Mouse (Mus musculus) limb, embryonic 13.5 days (tissue): Measurements from ENCODE around the gene Fam185a. TPM values are rescaled to one million over a fixed set of nuclear protein-coding genes. Genes with fewer than 3 reads are reported as not detected.
A peak's percentile ranks its signal among the peaks of the same experiment; 100 is the strongest.

Experiments used
- ATAC-seq: fragments of 200-750 bp; cut with Nextera tagmentation; 2 replicates; pipeline ENCODE4 v1.8.0; 2017; ENCODE audit warnings: low read depth, moderate number of reproducible peaks, moderate TSS enrichment; ENCODE audit not compliant: low FRiP score
- H3K27ac ChIP-seq: fragments of 300-500 bp; sonication (generic); 2 replicates; pipeline ENCODE4 v1.5.1; 2015; ENCODE audit warnings: inconsistent platforms, mild to moderate bottlenecking, moderate library complexity
- H3K27me3 ChIP-seq: fragments of 300-500 bp; sonication (generic); 2 replicates; pipeline ENCODE4 v1.6.1; 2015; ENCODE audit warnings: mild to moderate bottlenecking, inconsistent platforms
- H3K36me3 ChIP-seq: fragments of 300-500 bp; sonication (generic); 2 replicates; pipeline ENCODE4 v1.6.1; 2015; ENCODE audit warnings: inconsistent platforms, mild to moderate bottlenecking, moderate library complexity
- H3K4me1 ChIP-seq: fragments of 300-500 bp; sonication (generic); 2 replicates; pipeline ENCODE4 v1.6.1; 2015; ENCODE audit warnings: inconsistent platforms
- H3K4me2 ChIP-seq: fragments of 300-500 bp; sonication (generic); replicated peaks from 2 replicates; pipeline ENCODE4 v1.6.1; 2015; ENCODE audit warnings: inconsistent platforms, mild to moderate bottlenecking, moderate library complexity
- H3K4me3 ChIP-seq: fragments of 300-500 bp; sonication (generic); 2 replicates; pipeline ENCODE4 v1.5.1; 2015; ENCODE audit warnings: moderate library complexity, mild to moderate bottlenecking, inconsistent platforms
- H3K9ac ChIP-seq: fragments of 300-500 bp; sonication (generic); 2 replicates; pipeline ENCODE4 v1.6.1; 2015; ENCODE audit warnings: mild to moderate bottlenecking, inconsistent platforms
- H3K9me3 ChIP-seq: fragments of 300-500 bp; sonication (generic); 2 replicates; pipeline ENCODE4 v1.6.1; 2016; ENCODE audit warnings: inconsistent platforms
- WGBS: fragments of 180-500 bp; shearing (Covaris S2); methylation state at CpG from one replicate; pipeline ENCODE4 v1.1.7; 2015; 5-methylcytosine and 5-hydroxymethylcytosine counted together
- polyA plus RNA-seq: library from polyadenylated mRNA; unstranded; fragments of >200 nt; fragmentation: Nextera tagmentation; extraction: Ambion mirVana; gene quantifications from 2 replicates; pipeline ENCODE4 v1.2.1, GENCODE M21; 2015

The Fam185a gene
- polyA plus RNA-seq, 1 experiment from 2014 or later = 5.1 TPM

GRCm38 (mm10) chr5:21436471-21436975, 11.8 kb downstream of the Fam185a start:
- H3K27me3 ChIP-seq = 0 out of 2 replicates have a peak, but pooled peaks cover 3% of the 10 kb centered on the region
- no peak overlapping the region for H3K4me2 ChIP-seq
- no peak overlapping the region for H3K9ac ChIP-seq
- H3K36me3 ChIP-seq = no peaks in the 10 kb centered on the region
- 61% methylated on average over 8 of the region's 8 CpGs for WGBS
- H3K4me3 ChIP-seq = no peak overlapping the region
- no peaks in the 10 kb centered on the region for H3K9me3 ChIP-seq
- no peak for ATAC-seq
- peaks cover 21% of the 10 kb centered on the region for H3K4me1 ChIP-seq
- no peak overlapping the region for H3K27ac ChIP-seq

GRCm38 (mm10) chr5:21438428-21438827, 13.7 kb downstream of the Fam185a start:
- no peak overlapping the region for H3K9ac ChIP-seq
- no peaks in the 10 kb centered on the region for H3K9me3 ChIP-seq
- ATAC-seq = no peak
- H3K27ac ChIP-seq = no peak overlapping the region
- H3K4me2 ChIP-seq = no peak overlapping the region
- 93% methylated on average over 9 of the region's 9 CpGs for WGBS
- 0 out of 2 replicates have a peak, but pooled peaks cover 3% of the 10 kb centered on the region for H3K27me3 ChIP-seq
- H3K4me3 ChIP-seq = no peak overlapping the region
- H3K4me1 ChIP-seq = peaks cover 21% of the 10 kb centered on the region
- H3K36me3 ChIP-seq = 0 out of 2 replicates have a peak, but pooled peaks cover 6% of the 10 kb centered on the region

GRCm38 (mm10) chr5:21439446-21440110, 14.8 kb downstream of the Fam185a start:
- 0 out of 2 replicates have a peak, but pooled peaks cover 6% of the 10 kb centered on the region for H3K36me3 ChIP-seq
- no peak overlapping the region for H3K27ac ChIP-seq
- WGBS = 82% methylated on average over 7 of the region's 7 CpGs
- H3K27me3 ChIP-seq = 0 out of 2 replicates have a peak, but pooled peaks cover 3% of the 10 kb centered on the region
- no peak overlapping the region for H3K9ac ChIP-seq
- peaks cover 19% of the 10 kb centered on the region for H3K4me1 ChIP-seq
- H3K4me3 ChIP-seq = no peak overlapping the region
- no peak overlapping the region for H3K4me2 ChIP-seq
- H3K9me3 ChIP-seq = no peaks in the 10 kb centered on the region
- ATAC-seq = no peak

GRCm38 (mm10) chr5:21440833-21441530, 16.2 kb downstream of the Fam185a start:
- Histone ChIP-seq H3K9me3 (no peaks in the 10 kb centered on the region), H3K4me3 (no peak overlapping the region), H3K4me2 (no peak overlapping the region), H3K27me3 (no peaks in the 10 kb centered on the region), H3K36me3 (0 out of 2 replicates have a peak, but pooled peaks cover 6% of the 10 kb centered on the region), H3K4me1 (peaks cover 10% of the 10 kb centered on the region), H3K27ac (0 out of 2 replicates have a peak overlapping the region, but pooled peaks have one; percentile 33), H3K9ac (no peak overlapping the region)
- WGBS = 49% methylated on average over 8 of the region's 8 CpGs
- peak; percentile 73 for ATAC-seq

GRCm38 (mm10) chr5:21467387-21467786, 42.6 kb downstream of the Fam185a start:
- Histone ChIP-seq H3K4me2 (no peak overlapping the region), H3K9ac (no peak overlapping the region), H3K4me1 (peaks cover 6% of the 10 kb centered on the region), H3K4me3 (no peak overlapping the region), H3K27me3 (no peaks in the 10 kb centered on the region), H3K9me3 (no peaks in the 10 kb centered on the region), H3K36me3 (no peaks in the 10 kb centered on the region; the same call in 1 of the 2 replicates), H3K27ac (peak overlapping the region; percentile 40; the same call in 1 of the 2 replicates)
- ATAC-seq = no peak
- 67% methylated on average over 7 of the region's 7 CpGs for WGBS

- no peak overlapping the region for H3K4me3 ChIP-seq
- 62% methylated on average over 12 of the region's 12 CpGs for WGBS
- H3K36me3 ChIP-seq = no peaks in the 10 kb centered on the region; the same call in 1 of the 2 replicates
- H3K4me2 ChIP-seq = no peak overlapping the region
- H3K4me1 ChIP-seq = peaks cover 6% of the 10 kb centered on the region
- no peaks in the 10 kb centered on the region for H3K9me3 ChIP-seq
- no peak overlapping the region; the same call in 1 of the 2 replicates for H3K27ac ChIP-seq
- H3K9ac ChIP-seq = no peak overlapping the region
- H3K27me3 ChIP-seq = no peaks in the 10 kb centered on the region
- no peak; the same call in 1 of the 2 replicates for ATAC-seq
Measured at GRCm38 (mm10) chr5:21468100-21468499, 43.3 kb downstream of the Fam185a start.

GRCm38 (mm10) chr5:21478428-21478827, 53.7 kb downstream of the Fam185a start:
- Histone ChIP-seq H3K9me3 (no peaks in the 10 kb centered on the region), H3K4me2 (no peak overlapping the region), H3K4me3 (no peak overlapping the region), H3K4me1 (peaks cover 27% of the 10 kb centered on the region), H3K27me3 (no peaks in the 10 kb centered on the region), H3K27ac (no peak overlapping the region), H3K36me3 (peaks cover 2% of the 10 kb centered on the region; the same call in 1 of the 2 replicates), H3K9ac (no peak overlapping the region)
- WGBS = 89% methylated on average over 5 of the region's 5 CpGs
- no peak for ATAC-seq

- Histone ChIP-seq H3K9me3 (no peaks in the 10 kb centered on the region), H3K36me3 (peaks cover 2% of the 10 kb centered on the region; the same call in 1 of the 2 replicates), H3K27ac (no peak overlapping the region), H3K9ac (no peak overlapping the region), H3K4me3 (no peak overlapping the region), H3K4me1 (peaks cover 32% of the 10 kb centered on the region), H3K27me3 (no peaks in the 10 kb centered on the region), H3K4me2 (no peak overlapping the region)
- no peak for ATAC-seq
- WGBS = 80% methylated on average over 5 of the region's 5 CpGs
Measured at GRCm38 (mm10) chr5:21479746-21480145, 55.0 kb downstream of the Fam185a start.

GRCm38 (mm10) chr5:21481521-21481920, 56.8 kb downstream of the Fam185a start:
- Histone ChIP-seq H3K9me3 (no peaks in the 10 kb centered on the region), H3K4me3 (no peak overlapping the region), H3K4me2 (no peak overlapping the region), H3K27ac (no peak overlapping the region), H3K36me3 (no peaks in the 10 kb centered on the region), H3K9ac (no peak overlapping the region), H3K4me1 (peaks cover 44% of the 10 kb centered on the region), H3K27me3 (no peaks in the 10 kb centered on the region)
- 76% methylated on average over 6 of the region's 6 CpGs for WGBS
- ATAC-seq = no peak

- peak; percentile 52; the same call in 1 of the 2 replicates for ATAC-seq
- peak overlapping the region; percentile 9; the same call in 1 of the 2 replicates for H3K4me2 ChIP-seq
Measured at GRCm38 (mm10) chr5:21482446-21483222, 57.9 kb downstream of the Fam185a start.

GRCm38 (mm10) chr5:21483275-21483674, 58.5 kb downstream of the Fam185a start:
- no peak overlapping the region for H3K9ac ChIP-seq
- no peaks in the 10 kb centered on the region for H3K27me3 ChIP-seq
- no peaks in the 10 kb centered on the region for H3K36me3 ChIP-seq
- no peak overlapping the region for H3K4me3 ChIP-seq
- WGBS = 23% methylated on average over 8 of the region's 8 CpGs
- H3K4me2 ChIP-seq = peak overlapping the region; percentile 9; the same call in 1 of the 2 replicates
- no peak for ATAC-seq
- H3K9me3 ChIP-seq = no peaks in the 10 kb centered on the region
- H3K4me1 ChIP-seq = peaks cover 56% of the 10 kb centered on the region
- H3K27ac ChIP-seq = peak overlapping the region; percentile 33; the same call in 1 of the 2 replicates

More at GRCm38 (mm10) chr5:21482446-21483222, 57.9 kb downstream of the Fam185a start:
- peak overlapping the region; percentile 33; the same call in 1 of the 2 replicates for H3K27ac ChIP-seq
- no peaks in the 10 kb centered on the region for H3K9me3 ChIP-seq
- H3K9ac ChIP-seq = no peak overlapping the region
- peaks cover 52% of the 10 kb centered on the region for H3K4me1 ChIP-seq
- WGBS = 31% methylated on average over 11 of the region's 11 CpGs
- no peaks in the 10 kb centered on the region for H3K27me3 ChIP-seq
- no peaks in the 10 kb centered on the region for H3K36me3 ChIP-seq
- no peak overlapping the region for H3K4me3 ChIP-seq
